Mouse (Mus musculus) small intestine, adult 2 months (tissue): ENCODE data around the gene Trak1.

Source experiments
- CTCF ChIP-seq: fragments of 200-500 bp; IDR thresholded peaks from 2 replicates; pipeline ENCODE4 v1.5.1; 2012; ENCODE audit warnings: low read depth, mild to moderate bottlenecking, control low read depth, inconsistent platforms, low read length, moderate library complexity, mixed read lengths; ENCODE audit not compliant: insufficient replicate concordance, insufficient read length; ENCODE audit errors: extremely low read depth
- POLR2A ChIP-seq: fragments of 200-500 bp; IDR thresholded peaks from 2 replicates; pipeline ENCODE4 v1.6.1; 2012; ENCODE audit warnings: low read depth, mild to moderate bottlenecking, control low read depth, inconsistent platforms, low read length, moderate library complexity

- TF ChIP-seq CTCF, result no peak
- TF ChIP-seq POLR2A, result no peak
Measured at GRCm38 (mm10) chr9:121454891-121455290, 157.6 kb downstream of the Trak1 start.
